Mouse (Mus musculus) heart, adult 18-20 months (tissue): ENCODE data around the gene Tkt. TPM values are rescaled to one million over a fixed set of nuclear protein-coding genes. Genes with fewer than 3 reads are reported as not detected.
"Not testable (repeated sequence)": the region's sequence is repeated elsewhere in the genome, so short reads cannot be mapped to it uniquely, and the experiment has no call there.

ENCODE experiments used
- DNase-seq, 2 experiments: peaks; one replicate each; pipeline ENCODE4 v3.0.0; 2021 to 2022; ENCODE audit warnings: mixed read lengths in 1 of 2
- long read RNA-seq, 2 experiments: library from polyadenylated mRNA; stranded (forward); transcript quantifications; one replicate each; pipeline ENCODE4 v2.0.0; 2021
- total RNA-seq, 2 experiments: library from RNA; stranded (reverse); gene quantifications; 2 replicates each; pipeline ENCODE4 v1.2.3; 2021

Tkt gene
- 100 to 1,000 TPM in 1 of 2 experiments, 10 to 100 TPM in 1; 32.6 to 146 TPM for total RNA-seq
- long read RNA-seq, experiment 1, partial matches to known transcripts: 3 of 5 reads
- long read RNA-seq, experiment 1, other reads (novel, unspliced or antisense): 1 of 5 reads
- long read RNA-seq, experiment 2, transcript Tkt-201 (14 exons, 3,223 nt): major isoform, 7 of 13 reads
- long read RNA-seq, experiment 2, partial matches to known transcripts: 5 of 13 reads
- long read RNA-seq, experiment 2, other reads (novel, unspliced or antisense): 0 of 13 reads

DNA sequence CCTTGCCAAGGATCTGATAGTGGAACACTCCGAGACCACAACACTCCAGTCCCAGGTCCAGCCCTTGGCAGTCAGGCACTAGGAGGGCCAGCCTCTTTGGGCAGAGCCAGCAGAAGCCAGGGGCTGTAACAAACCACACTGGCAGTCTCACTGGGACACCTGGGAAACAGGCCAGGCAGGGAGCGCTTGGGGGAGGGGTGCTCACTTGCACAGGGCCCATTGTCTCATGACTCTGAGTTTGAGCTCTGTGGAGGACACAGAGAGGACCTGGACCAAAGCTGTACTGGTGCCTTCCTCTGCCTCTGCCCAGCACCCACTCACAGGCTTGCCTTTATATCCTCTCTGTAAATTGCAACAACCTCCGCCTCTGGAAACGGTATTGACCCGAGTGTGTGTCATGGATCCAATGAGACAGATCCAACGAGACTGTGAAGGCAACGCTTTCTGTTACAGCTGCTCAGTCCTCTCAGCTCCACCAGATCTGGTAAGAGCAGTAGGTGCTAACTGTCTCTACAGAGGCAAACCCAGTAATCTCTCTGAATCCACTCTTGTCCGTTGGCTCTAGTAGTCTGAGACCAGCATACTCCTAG is at the start of gene Tkt:
TSS of gene Tkt (plus strand) at position 229 of the 590 bp plus-strand sequence.
- DNase-seq: peak; percentile 88 to 90

DNA sequence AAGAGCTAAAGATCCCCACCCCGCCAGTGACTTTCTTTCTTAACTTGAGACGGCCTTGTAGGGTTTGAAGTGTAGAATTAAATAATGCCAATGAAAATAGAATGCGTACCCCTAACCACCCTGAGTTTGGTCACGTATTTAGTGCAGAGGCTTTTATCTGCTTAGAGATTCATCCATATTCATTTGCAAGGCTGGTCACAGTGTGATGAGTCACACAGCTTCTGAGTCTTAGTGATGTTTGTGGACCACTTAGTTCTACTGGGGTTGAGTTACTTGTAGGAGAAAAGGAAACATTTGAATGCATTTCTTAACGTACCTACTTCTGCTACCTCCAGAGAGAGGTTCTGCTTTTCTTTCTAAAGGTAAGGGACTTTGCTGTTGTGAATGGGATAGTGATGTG is 43.2 kb upstream of the Tkt start:
- no peak for DNase-seq

DNA sequence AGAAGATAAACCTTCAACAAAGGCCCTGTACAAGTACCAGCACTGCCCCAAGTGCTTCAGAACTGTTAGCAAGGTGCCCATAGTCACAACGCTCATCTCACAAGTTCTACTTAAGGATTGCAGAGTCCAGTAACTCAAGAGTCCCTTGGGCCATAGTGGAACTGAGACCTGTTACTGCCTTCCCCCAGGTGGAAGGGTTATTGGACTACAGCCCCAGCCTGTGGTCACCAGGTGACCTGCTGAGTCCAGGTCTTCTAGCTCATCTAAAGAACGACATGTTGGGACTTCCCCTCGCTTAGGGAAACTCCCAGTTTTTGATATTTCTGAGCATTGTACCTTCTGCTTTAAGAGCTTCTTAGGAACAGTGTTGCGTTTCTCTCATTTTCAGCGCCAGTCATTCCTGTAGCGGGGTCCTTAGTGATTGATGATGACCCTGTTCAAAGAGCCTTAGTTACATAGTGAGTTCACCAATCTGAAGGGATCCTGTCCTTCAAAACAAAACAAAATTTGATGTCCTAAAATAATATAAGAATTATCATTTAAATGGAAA is 37.9 kb upstream of the Tkt start:
- no peak for DNase-seq

DNA sequence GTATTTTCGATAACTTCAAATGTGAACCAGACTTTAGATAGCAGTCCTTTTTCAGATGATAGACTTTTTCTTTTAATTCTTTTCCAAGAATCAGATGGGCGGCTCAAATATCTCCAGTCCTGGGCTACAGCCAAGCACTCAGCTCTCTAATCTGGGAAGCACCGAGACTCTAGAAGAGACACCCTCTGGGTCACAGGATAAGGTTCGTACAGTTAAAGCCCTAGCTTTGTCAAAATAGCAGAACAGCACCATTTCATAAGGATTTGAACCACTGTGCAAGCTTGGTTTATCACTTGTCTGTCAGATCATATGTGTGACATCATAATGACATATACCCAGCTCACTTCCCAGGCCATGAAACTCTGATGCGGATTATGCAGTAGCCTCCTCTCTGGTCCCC is 35.3 kb upstream of the Tkt start:
- peak in 1 of 2 experiments; percentile 14 for DNase-seq

DNA sequence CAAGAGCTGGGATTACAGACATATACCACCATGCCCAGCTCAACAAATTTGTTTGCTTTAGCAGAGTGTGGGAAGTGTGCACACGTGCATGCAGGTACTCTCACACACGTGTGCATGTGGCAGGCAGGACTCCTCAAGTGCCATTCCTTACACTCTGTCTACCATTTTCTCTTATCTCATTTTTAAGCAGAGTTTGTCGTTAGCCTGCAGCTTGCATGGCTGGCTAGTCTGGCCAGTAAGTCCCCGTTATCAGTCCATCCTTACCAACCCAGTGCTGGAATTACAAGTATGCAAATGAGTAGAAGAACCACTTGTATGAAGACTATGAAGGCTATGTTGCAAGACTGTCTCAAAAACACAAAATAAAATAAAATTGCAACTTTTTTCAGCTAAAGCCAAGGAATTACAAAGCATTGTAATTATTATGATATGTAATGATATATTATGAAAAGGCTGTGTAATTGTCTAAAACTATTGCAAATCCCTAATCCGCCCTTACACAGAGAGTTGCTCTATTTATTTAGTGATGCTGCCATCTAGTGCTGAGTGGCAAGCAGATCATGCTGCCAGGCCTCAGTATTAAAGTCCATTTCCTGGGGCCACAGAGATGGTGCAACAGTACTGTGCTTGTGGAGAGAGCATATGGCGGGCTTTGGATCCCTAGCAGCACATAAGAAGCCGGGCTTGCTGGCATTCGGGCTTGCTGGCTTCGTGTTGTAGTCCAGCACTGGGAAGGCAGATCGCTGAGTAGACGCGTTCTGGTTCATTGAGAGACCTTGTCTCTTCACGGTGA is 32.0 kb upstream of the Tkt start:
- DNase-seq: peak in 1 of 2 experiments; percentile 15

DNA sequence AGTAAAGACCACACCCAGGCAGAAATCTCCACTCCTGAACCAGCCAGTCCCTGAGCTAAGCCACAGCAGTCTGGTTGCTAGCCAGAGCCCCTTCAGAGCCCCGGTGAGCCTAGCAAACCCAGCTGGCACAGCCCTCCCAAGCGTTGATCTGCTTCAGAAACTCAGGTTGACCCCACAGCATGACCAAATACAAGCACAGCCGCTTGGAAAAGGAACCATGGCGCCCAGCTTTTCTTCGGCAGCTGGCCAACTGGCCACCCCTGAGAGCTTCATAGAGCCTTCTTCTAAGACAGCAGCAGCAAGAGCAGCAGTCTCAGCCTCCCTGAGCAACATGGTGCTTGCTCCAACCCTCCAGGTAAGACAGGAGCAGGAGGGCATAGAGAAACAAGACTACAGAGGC is 28.8 kb upstream of the Tkt start:
- DNase-seq: no peak

DNA sequence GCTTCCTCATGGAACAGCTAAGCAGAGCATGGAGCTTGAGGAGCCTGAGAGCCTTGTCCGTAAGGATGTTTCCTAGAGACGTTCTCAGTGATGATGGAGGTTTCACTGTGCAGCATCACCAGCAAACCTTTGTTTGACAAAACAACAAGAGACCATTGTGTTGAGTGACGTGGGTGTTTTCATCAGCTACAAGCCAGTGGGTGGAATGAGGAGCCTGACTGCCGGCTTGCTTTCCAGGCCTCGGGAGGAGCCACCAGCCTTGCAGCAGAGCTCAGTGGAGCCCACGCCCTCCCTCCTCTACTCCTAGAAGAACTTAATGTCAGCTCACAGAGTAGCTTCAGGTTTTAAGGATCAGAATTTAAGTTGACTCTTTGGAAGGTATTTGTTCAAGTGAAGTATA is 24.8 kb upstream of the Tkt start:
- no peak for DNase-seq

DNA sequence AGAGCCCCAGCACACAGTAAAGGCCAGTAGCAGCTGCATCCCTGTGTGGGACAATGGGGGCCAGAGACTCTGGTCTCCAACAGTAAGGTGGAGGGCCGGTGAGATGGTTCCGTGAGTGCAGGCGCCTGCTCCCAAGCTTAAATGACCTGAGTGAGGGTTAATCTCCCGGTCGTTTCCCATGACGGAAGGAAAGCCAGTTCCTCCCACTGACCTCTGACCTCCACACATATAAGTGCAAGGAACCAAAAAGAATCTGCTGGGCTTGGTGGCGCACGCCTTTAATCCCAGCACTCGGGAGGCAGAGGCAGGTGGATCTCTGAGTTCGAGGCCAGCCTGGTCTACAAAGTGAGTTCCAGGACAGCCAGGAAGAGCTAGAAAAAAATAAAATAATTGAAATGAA is 19.8 kb upstream of the Tkt start:
- DNase-seq: no peak

DNA sequence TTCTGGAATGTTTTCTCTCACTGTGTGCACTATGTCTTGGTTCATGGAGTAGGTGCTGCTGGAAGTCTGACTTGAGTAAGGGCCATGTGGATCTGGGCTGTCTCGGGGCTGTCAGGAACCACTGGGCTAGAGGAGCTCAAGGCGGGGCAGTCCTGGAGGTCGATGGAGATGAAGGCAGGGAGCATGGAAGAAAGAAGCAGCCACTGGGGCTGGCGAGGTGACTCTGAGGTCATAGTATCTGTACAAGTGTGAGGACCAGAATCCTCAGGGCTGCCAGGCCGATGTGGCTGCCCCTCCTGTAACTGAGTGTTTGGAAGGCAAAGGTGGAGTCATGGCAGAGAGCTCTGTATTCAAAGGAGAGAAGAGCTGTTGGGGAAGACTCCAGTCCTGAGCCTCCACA is 19.2 kb upstream of the Tkt start:
- DNase-seq: no peak

DNA sequence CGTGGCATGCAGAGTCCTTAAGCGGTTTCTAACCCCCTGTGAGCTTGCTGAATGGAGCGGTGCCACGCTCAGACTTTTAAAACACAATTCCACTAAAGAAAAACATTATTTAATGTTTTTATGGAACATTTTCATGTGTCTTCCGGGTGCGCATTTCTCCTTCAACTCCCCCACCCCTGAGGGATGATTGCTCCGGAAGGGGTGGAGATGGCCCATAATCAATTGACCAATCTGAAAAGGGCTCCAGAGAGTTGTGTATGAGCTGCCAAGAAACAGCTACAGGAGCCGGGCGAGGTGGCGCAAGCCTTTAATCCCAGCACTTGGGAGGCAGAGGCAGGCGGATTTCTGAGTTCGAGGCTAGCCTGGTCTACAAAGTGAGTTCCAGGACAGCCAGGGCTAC is 18.7 kb upstream of the Tkt start:
- no peak for DNase-seq

DNA sequence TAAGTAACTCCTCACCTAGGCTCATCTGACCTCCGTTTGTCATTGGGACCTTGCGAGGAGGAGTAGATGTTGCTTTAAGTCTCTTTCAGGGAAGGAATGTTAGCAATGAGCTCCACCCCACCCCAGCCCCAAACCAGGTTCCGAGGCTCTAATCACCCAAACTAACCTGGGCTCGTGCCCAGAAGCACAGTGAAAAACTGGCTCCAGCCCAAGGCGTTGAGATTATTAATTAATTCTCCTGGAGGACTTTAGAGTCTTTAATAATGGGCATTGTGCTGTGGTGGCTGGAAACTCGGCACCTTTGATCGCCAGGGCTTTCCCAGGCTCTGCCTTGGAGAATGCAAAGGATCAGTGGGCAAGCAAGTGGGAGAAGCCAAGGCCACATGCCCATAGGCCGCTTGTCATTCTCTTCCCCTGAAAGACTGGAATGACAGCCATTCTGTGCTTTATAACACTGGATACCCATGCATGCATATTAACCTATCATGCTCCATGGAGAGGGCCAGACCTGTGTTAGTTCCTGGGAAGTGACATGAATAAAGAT is 17.4 kb upstream of the Tkt start:
- DNase-seq: peak in 1 of 2 experiments; percentile 15

DNA sequence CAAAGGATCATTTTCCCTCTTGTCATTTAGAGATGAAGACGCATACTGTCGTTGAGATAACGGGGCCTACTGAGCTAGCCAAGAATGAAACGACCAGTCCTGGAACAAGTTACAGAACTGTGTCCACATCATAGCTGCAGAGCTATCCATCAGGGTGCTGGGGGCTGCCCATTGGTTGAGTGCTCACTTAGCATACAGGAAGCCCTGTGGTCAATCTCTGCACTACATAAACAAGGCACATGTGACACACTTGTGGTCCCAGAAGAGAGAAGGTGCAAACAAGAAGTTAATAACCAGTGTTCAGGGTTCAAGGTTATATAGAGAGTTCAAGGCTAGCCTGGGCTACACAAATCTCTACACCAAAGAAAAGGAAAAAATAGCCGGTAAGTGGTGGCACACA is 16.7 kb upstream of the Tkt start:
- DNase-seq: no peak

DNA sequence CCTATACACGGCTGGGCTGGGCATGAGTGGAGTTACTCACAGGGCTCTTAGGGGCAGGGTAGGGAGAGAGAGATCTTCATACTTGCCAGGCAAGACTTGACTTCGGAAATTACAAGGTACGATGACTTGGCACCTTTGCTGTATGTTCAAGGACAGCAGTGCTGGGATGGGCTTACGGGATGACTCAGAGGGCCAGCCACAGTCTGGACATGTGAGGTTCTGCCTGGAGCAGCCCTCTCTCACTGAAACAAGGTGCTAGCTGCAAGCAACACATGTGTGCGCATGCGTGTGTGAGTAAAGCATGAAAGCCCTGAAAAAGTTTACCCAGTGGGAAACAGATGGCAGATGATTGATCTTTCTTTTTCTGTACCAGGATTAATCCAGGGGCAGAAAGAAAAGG is 16.3 kb upstream of the Tkt start:
- DNase-seq: no peak

DNA sequence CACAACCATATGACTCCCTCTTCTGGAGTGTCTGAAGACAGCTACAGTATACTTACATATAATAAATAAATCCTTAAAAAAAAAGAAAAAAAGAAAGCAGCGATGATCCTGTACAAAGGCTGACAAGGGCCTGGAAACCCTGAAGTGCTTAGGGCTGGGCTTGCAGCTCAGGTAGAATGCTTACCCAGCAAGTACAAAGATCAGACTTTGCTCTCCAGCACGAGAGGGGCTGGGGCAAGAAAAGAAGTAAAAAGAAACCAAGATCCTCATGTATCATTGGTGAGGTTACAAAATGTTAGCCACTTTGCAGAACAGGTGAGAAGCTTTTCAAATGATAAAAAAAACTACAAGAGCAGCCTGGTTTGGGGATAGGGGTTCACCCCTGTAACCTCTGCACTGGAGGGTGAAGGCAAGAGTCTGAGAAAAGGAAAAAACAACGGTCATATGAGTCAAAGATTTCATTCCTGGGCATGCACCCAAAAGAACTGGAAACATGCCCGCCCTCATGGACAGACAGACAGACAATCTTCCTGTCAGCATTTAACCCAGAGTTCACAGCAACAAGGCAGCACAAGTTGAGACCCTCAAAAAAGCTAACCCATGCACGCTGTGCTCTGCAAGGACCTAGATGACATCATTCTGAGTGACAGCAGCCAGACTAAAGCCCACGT is 14.2 kb upstream of the Tkt start:
- DNase-seq: no peak

DNA sequence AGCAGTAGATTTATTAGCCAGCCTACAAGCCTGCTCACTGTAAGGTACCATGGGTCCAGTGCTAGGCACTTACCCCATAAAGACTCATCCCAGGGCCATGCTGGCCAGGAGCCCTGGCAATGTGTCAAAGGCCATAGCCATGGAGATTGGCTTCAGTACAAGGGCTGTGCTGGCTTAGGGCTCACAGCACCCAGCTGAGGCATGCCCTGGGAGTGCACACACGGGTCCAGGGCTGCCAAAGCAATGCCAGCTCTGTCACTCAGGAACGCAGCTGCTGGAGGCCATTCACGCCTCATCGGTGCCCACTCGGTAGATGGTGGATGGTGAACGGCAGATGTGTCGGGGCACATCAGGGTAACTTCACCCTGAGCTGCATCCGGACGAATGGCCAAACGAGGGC is 6.6 kb upstream of the Tkt start:
- peak; percentile 81 to 87 for DNase-seq

DNA sequence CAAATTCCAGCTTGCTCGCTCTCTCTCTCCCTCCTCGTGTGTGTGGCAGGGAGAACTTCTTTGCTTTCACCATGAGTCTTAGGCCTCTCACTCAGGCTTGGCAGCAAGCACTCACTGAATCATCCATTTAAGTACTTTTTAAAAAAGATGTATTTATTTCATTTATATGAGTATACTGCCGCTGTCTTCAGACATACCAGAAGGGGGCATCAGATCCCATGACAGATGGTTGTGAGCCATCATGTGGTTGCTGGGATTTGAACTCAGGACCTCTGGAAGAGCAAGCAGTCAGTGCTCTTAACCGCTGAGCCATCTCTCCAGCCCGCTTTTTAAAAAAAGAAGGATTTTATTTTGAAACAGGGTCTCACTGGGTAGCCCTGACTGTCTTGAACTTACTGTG is 4.8 kb upstream of the Tkt start:
- not testable (repeated sequence) for DNase-seq

DNA sequence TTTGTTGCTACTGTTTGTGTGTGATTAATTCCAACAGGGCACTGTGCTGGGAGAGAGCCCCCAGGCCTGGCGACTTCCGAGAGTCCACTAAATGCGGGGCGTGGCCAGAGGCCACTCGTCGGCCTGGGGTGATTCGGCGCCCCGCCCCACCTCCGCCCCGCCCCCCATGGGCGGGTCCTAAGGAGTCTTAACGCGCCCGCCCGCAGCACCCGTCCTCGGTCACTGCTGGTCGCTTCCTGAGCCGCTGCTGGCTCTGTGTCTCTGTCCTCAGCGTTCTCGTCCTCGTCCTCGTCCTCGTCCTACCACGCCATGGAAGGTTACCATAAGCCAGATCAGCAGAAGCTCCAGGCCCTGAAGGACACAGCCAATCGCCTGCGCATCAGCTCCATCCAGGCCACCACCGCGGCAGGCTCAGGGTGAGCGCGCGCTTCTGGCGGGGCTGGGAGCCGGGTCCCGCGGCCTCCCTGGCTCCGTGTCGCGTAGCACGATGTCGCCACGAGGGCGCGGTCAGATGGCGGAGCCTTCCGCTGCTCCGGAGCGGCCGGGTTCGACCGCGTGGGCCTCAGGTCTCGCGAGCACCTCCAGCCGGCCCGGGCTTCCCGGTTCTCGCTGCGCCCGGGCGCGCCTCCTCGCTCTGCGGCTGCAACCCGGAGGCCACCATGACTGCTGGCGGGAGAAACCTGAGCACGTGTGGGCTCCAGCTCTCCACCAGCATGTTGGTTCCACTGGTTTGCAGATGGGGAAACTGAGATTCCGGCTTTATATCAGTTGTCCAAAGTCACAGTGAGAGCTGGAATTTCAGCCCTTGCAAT is 1.0 kb downstream of the Tkt start:
- peak; percentile 96 to 99 for DNase-seq

DNA sequence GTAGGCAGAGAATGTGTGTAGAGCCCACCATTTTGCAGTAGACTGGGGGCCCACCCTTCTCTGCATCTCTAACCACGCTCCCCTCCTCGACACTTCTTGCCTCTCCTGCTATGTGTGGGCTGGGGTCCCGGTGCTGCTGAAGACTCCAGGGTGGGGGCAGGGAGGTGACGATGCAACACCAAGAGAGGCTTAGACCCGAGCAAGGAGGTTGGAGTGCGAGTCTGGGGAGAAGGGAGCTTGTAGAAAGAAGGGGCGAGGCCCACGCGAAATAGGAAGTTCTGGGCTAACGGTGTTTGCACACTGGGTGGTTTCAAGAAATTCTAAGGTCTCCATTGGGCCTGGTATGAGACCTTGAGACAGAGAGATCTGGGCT is 1.6 kb downstream of the Tkt start:
- peak in 1 of 2 experiments; percentile 23 for DNase-seq

DNA sequence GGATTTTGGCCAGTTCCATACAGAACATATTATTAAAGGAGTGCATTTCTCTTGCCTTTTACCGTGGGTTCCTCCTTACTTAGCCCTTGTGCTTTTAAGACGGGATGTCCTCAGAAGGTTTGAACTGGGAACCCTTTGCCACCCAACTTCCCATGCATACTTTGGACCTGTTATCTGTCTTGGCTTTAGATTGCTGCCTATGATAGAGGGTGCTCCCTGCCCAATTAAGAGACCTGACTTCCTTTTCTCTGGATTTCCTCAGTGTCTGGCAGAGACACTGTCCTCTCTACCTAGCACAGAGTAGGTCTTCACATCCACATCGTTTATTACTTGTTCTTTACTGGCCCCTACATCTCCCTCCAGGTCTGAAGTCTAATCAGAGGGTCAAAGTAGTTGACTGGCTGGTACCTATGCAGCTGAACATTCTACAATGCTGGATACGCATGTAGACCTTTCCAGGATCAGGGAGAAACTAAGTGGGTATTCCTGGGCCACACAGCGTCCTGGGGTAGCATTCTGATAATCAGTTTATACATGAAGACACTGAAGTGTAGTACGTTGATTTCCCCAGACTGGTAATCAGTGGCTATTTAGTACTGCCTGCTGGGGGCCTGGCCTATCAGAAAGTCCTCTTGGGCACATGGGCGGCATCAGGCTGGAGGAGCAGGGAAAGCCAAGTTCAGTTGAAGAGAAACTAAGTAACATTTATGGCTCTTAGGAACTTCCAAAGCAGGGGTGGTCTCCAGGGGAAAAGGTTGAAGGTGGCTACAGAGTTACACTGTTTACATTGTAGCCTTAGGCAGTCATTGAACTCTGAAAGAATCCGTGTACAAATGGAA is 2.3 kb downstream of the Tkt start:
- DNase-seq: no peak

DNA sequence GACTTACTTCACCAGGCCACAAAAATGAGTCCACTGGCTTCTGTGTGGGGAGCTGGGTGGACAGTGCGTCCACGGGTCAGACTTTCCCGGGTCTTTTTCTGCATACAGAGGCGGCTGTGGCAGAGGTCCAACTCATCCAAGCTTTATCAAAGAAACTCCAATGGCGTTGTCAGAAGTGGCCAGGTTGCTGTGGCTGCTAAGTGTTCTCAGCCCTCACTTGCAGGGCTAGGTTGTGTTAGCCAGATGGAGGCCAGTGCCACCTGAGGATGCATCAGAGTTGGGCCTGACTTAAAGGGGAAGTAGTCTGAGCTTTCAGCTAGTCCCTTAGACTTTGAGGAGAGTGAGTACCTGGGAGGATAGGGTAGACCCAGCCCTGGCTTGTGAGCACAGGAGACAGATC is 3.4 kb downstream of the Tkt start:
- DNase-seq: peak in 1 of 2 experiments; percentile 29

DNA sequence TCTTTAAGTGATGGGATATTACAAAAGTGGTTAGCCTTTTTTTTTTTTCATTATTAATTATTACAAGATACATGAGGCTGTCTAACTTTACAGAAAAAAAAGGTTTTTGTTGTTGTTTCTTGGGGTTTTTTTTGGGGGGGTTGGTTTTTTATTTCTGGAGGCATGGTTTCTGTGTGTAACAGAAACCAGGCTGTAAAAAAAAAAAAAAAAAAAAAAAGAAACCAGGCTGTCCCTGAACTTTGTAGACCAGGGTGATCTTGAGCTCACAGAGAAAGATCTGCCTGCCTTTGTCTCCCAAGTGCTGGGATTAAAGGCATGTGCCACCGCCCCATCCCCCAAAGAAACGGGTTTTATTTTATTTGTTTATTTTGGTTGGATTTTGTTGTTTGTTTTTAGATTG is 3.8 kb downstream of the Tkt start:
- DNase-seq: no peak
